Mouse (Mus musculus): Measurements from ENCODE around the gene Gm21477. TPM values are rescaled to one million over a fixed set of nuclear protein-coding genes. Genes with fewer than 3 reads are reported as not detected.
"Not testable (repeated sequence)": the region's sequence is repeated elsewhere in the genome, so short reads cannot be mapped to it uniquely, and the experiment has no call there.

Gm21477 gene
- total RNA-seq (2015; ENCODE audit: low replicate concordance) (not detected in 2 replicates), total RNA-seq (2017; ENCODE audit: low replicate concordance) (not detected in 2 replicates)

DNA sequence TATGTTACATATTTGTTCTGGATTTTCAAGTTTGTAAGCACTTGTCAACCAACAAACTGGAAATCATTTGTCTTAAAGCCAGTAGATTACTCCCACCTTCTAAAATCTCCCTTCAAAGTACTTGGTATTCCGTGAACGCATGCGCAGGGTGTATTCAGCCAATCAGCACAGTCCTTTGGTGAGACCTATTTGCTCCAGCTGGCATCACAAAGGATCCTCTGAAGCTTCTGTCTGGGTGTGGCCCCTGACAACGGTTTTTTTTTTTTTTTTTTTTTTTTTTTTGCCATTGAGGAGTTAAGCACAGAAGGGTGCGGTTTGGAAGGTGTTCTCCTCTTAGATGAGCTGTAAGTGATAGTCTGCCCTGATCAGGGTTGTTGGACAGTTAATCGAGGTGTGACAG lies at the start of gene Gm21477:
TSS of gene Gm21477 (plus strand) at position 301 of the 400 bp plus-strand sequence.
- ATAC-seq (replicated peaks; ENCODE audit: low FRiP score, poor library complexity, severe bottlenecking): not testable (repeated sequence)
